Mouse (Mus musculus): ENCODE measurements around the gene Dcst2.

DNA sequence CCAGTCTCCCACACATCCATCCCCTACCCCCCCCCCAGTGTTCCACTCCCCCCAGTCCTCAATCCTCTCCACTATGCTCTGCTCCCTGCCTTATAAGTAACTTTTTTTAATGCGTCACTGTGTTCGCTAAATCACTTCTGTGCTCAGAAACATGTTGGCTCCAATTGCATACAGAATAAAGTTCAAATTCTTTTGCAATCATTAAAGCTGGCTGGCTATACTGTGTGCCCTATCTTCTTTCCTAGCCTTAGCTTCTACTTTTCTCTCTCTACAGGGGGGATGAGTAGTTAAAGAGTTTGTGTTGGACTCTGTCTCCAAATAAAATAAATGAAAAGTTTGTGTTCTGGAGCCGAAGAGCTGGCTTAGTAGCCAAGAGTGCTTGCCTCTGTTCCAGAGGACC is 47.9 kb downstream of the Dcst2 start:
- TF ChIP-seq GATA1 (IDR thresholded peaks at IDR 0.05; ENCODE audit: borderline replicate concordance, low read length) (no peak), FLI1 (IDR thresholded peaks at IDR 0.05; ENCODE audit: low read length) (no peak)

Measured in megakaryocyte, embryonic 14.5 days (primary cell).